Mouse (Mus musculus): Measurements from ENCODE around the gene Nrcam.
A peak's percentile ranks its signal among the peaks of the same experiment; 100 is the strongest.

The Nrcam gene

DNA sequence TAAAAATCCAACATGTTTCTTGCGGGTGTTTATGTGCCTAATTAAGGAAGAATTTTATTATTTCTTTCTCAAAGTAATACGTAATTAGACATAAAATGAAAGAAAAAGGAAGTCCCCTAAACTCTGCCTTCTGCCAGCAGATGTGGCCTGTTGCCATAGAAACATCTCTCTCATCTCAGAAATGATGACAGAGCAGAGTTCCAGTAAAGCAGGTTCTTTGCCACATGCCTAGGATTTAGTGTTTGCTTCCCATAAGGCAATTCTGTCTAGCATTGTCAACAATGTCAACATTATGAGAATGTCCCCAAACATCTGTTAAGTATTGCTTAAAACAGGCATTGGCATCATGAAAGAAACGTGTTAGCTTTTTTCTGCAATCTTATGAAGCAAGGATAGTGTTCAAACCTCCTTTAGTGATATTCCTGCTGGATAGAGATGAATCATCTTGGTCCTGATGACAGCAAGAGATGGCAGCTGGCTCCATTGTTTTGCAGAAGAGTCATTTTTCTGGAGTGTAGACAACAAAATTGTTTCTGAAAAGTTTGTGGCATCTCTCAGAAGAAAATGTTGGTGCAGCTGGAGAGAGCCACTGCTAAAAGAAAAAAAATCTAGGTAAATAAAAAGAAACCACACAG lies 42.5 kb downstream of the Nrcam start:
- DNase-seq: no peak

DNA sequence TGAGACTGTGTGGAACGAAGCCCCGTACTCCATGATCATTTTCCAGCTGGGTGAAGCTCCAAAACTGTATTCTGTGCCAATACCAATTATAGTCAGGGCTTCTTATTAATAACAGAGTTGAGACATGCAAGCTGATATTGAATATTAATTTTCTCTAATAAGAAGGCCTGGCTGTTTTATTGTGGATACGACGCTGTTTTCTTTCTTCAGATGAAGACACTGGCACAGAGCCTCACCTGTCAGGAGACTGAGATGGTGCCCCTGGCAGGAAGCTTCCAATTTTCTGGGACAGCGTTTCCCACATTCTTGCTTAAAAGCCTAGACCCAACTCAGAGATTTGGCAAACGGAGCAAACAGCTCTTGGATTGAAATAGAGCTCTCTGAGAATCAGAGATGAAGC lies 47.3 kb downstream of the Nrcam start:
- no peak for DNase-seq

DNA sequence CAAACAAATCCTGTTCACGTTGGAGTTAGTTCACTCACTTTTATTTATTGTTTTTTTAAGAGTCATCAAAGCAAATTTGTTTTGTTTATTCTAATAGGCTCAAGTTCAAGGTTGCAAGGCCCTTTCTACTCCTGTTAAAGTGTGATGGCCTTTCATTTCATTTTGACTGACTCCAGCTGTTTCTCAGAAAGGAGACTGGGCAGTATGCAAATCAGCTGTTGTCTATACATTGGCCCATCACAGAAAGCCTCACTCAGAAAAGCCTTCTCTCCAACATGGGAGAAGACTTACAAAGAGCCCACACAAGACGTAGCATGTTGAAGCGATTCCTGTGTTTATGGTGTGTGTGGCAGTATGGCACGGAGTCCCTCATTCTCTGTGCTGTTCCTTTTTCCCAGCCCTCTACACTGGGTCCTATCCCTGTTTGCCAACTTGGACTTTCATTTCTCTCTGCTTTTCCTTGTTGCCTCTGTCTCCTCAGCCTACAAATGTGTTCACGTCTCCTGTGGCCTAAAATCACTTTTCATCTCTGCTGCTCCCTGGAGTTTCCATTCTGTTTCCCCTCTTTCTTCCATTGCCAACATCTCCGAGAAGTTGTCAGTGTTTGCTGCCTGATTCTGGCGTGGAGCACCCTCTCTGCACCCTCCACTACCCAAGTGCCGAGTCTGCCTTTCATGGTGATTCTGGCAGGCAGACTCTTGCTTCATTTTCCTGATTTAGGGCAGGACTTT lies 49.9 kb downstream of the Nrcam start:
- DNase-seq: no peak

DNA sequence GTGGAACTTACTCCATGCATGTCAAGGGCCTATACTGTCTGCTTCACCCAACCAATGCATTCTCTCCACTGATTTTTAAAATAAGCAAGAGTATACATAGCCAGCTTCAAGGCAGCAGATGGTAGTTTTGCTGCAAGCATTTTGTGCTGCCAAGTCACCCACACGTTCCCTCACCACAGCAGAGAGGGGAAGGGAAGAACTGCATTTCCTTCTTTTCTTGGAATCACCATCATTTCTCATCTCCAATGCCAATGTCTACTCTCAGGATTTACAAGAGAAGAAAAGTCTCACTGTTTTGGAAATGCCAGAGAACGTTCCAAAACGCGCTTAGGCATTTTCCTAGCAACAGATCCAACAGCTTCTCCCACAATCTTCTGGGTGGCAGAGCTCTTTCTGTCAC lies 52.1 kb downstream of the Nrcam start:
- no peak for DNase-seq

DNA sequence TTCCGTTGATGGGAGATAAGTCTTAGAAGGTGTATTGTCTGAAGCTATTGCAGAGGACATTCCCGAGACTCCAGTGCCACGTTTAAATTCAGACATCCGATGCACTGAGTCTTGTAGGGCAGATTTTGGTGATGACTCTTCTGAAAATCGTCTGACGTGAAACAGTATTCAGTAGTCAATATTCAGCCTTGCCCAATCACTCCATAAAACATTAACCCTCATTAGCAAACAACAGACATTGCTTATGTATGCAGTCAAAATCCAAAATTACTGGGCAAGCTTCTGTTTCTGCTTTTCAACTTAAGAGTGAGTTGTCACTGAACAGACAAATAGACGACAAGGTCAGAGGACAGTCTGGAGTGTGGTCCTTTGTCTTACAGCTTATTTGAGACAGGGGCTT lies 57.7 kb downstream of the Nrcam start:
- DNase-seq: no peak

DNA sequence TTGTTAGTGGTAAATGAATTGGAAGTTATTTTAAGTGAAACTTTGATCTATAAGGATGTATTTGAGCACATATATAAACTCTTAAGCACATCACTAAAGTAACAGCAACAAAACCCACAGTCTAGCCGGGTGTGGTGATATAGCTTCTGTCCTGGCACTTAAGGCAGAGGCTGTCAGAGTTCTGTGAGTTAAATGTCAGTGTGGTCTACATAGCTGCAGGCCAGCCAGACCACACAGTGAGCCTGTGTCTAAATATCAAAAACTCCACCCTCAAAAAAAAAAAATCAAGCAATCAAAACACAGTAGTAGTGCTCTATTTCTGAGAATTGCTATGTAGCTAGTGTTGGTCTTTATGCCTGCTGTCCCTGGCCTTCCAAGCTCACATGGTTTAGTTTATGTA lies 59.5 kb downstream of the Nrcam start:
- DNase-seq: no peak

DNA sequence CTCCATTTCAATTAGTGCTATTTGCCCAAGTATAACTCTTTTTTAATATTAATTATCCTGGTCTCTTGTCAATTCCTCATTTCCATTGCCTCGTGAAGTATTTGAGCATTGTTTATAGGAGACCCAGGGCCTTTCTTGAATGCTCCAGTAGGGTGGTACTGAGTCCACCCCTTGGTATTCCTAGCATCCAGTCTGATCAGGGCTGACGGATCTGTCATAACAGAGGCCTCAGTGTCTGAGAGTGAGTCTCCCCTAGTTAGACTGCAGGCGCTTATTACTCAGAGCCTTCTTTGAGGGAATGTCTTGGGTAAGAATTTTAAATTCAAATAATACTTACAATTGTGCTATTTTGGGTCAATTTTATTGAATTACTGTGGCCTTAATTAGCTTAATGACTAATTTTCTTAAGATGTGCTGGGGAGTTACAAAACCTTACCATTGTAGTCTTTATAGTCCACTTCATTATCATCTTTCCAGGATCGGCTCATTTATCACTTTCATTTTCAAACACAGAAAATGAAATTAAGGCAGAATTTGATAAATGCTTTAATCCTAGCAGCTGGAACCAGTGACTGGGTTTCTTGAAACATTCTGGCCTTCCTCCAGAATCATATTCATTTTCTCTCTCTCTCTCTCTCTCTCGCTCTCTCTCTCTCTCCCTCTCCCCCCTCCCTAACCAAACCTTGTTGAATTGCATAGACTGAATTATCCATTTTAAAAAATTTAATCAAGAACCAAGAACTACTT lies 61.9 kb downstream of the Nrcam start:
- no peak for DNase-seq

DNA sequence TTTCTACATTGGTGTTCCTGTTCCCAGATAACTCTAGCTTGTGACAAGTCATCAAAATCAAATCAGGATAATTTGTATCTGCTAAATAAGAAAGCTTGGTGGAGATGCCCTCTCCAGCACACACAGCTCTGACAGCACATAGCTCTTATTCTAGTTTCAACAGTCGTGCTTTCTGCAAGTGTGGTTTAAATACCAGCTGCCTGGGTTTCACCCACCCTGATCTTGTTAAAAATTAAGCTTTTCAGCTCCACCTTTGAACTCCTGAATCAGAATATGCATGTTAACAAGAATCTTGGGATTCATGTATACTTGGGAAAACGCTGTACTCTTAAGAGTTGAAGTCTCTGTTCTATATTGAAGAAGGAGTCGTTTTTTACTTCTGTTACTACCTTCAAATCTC lies 66.2 kb downstream of the Nrcam start:
- peak; percentile 19 to 63 for DNase-seq

DNA sequence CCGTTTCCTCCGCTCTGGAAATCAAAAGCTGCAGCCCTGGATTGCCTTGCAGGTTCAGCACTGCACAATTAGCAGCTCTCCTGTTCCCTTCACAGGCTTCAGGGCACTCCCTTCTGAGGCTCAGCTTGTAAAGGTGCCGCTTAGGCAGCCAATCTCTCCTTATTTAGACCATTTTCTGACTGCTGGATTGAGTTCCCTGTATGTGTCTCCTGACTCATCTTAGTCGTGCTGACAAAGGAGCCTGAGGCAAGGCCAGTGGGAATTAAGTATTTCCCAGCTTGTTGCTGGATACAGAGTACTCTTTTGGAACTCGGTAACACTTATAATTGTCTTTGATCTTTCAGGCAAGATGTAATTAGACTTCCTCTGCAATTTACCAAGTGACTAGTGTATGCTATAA lies 69.1 kb downstream of the Nrcam start:
- DNase-seq: no peak

DNA sequence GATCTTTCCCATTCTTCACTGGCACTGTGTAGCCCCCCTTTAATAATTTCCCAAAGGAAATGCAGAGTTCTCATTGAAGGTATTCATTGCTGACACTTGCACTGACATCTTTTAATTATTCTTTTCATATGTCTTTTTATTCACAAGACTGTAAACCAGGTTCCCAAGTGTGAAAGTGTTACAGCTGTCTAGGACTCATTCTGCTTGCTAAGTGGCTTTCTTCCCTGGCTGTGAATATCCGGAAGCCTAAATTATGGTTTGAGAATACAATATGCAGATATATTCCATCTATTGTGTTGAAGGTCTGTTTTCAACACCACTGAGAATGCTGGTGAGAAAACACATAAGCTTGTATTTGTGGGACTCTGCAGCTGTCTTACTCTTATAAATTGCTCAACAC lies 73.4 kb downstream of the Nrcam start:
- DNase-seq: no peak

DNA sequence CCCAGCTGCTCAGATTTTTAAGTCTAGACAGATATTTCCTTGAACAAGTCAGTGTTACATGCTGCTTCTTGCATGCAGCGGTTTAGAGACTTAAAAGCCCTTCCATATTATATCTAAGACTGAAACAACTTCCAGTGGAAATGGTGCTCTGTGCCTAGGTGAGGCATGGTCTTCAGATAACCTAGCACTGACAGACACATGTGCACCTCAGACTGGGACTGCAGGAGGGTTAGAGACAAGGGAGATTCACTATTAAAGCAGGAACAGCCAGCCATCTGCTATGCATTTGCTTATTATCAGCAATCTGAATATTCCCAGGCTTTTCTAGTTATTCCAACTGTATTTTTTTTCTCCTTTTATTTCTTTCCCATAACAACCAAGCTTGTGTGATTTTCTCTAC lies 74.6 kb downstream of the Nrcam start:
- DNase-seq: no peak

DNA sequence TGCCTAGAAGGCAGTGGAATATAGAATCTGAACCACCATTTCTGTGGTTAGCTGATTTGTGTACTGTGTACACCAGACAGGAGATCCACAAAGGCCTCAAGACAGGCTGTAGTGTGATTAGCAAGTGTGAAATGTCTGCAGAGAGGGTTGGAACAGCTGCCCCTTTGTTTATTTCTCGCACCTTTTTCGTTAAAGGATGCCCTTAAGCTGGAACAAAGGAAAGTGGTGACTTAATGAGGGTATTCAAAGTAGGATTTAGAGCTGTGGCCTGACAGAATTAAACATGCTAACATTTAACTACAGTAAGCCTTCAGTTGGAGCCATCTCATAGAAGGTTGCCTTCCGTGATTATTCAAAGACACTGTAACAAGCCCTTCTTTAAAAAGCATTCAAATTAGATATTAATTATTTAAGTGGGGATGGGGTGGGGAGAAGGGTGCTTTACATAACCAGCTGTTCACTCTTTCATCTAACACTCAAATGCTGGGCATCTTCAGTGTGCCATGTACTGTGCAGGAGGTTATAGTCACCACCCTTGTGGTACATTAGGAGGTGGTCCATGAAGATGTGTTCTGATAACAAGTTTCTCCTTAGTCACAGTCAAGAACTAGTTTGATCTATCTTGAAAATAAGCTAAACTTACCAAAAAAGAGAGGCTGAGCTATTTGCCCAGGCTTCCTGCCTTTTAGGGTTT lies 75.2 kb downstream of the Nrcam start:
- no peak for DNase-seq

DNA sequence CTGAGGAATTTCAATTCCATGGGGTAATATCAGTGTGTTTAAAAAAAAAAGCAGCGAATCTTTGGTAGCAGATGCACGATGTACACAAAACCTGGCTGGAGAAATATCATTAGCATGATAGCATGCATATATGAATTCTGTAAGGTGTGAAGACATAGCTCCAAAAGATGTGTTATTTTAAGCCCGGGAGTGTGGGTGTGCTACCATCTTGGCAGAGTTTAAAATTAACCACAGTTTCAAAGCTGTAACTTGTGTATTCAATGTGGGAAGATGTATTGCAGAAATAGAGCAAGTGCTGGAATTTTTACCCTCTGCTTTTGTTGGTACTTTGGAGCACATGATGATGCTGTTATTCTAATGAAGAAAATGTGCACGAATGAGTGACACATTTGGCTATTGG lies 81.1 kb downstream of the Nrcam start:
- no peak for DNase-seq

DNA sequence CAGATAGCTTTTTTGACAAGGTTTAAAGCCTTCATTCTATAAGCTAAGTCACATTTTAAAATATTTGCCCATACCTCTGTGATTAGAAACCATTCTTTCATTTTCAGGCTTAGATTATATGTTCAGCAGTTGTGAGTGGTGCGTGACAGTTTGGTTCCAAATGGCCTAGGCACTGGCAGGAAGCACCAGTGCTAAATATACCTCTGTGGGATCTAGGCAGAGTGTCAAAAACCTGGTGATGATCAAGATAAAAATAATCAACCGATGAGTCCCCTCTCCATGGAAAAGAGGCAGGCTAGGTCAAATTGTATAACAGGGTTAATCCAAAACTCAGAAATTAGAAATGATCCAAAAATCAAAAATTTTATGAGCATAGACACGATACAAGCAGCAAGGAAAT lies 82.3 kb downstream of the Nrcam start:
- no peak for DNase-seq

DNA sequence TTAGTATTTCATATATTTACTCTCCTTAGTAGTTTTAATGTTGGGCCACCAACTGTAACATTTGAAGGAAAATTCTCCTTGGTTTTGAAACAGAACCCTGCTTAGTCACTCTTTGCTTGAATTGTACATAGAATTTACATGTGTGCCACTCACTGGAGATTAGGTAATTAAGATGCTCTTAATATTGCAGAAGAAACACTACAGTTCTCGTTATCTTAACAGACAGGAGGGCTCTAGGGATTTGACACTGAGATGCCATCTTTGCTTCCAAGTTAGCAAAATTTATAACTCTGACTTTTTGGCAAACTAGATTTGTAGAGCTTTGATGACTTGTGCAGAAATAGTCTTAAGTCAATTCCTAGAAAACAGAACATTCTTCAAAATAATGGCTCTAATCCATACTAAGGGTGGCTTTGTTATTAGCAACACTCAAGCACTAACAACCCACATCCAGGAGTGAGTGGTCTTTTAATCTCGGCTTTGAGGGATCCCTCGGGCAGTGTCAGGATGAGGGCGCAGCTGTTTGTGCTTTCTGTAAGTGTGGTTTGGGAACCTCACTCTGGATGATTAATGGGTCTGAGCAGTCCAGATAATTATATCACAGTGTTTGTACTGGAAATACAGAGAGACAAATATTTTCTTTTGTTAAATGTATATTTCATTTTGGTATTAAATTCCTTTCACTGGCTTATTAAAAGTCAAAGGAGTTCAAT lies 93.6 kb downstream of the Nrcam start:
- DNase-seq: no peak

DNA sequence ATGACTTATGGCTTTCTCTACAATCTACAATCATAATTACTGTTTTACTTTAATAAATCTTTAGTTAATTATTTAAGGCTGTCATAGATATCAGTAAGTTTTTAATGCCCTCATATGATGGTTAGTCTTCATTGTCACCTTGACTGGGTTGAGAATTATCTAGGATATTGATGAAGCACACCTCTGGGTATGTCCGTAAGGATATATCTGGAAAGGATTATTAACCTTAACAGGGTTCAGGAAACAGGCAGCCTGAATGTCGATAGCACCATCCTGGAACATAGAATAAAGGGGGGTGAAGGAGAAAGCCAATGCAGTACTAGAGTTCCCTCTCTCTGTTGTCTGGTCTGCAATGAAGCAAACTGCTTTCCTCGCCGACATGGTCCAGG lies 94.2 kb downstream of the Nrcam start:
- DNase-seq: no peak

DNA sequence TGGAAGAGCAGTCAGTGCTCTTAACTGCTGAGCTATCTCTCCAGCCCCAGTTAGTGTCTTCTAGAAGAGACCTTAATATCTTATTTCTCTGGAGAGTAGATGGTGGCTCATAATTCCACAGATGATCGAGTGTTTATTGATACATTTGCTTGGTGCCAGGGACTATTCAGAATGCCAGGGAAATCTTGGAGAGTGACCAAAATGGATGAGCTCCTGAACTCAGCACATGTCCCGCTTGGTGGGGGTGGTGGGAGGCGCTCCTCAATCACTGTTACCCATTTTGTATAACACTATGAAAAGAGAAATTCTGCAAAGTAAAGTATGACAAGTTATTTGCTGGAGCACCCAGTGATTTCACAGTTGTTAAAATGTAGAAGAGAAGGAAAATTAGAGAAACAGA lies 95.3 kb downstream of the Nrcam start:
- DNase-seq: no peak

DNA sequence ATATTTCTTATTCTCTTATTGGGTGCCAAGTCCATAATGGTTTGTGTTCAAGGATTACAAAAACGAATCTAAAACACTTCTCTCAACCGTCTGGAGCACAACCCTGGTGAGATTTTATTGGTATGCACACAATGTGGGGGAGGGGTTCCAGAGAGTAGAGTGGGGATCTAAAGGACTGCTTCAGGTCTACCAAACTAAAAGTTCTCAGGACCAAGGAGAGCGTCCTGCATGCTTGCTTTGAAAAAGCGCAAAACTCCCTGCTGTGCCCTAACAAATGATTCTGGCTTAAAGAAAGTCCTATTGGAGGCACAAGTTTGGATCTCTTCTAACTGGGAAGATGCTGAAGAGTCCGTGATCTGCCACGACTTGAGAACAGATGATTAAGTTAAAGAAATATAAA lies 96.4 kb downstream of the Nrcam start:
- DNase-seq: peak in 1 of 2 experiments; percentile 14

DNA sequence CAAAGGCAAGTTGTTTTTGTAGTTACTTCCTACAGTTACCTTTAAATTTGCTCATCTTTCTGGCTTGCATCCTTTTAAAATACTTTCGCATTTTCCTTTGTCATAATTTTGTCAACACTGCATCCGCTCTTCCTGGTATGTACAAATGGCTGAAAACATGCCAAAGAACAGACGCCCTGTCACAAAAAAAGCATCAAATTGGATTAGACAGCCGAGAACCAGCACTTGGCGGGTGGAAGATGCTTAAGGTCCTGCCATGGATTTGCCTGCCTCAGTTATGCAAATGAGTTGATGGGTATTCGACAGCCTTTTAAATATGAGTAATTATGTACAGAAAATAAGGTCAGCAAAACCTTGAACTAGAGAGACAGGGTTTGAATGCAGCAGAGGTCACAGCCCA lies 101.7 kb downstream of the Nrcam start:
- DNase-seq: no peak

DNA sequence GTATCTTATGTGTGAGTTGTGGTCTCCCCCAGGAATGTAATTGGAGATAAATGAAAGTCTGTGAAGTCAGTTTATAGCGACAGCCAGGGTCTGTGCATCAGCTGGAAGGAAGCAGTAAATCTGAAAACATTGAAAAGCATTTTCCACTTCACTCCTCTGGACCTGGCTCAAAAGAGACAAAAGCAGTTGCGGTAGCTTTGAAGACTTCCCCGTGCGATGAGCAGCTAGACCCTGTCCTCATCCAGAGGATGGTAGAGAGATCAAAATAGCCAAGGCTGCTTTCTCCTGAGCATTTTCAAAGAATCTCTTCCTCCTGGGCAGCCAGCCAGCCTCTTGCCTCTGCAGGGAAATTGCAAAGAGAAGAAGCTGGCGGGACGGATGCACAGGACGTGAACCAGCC lies 102.3 kb downstream of the Nrcam start:
- DNase-seq: peak; percentile 20 to 66

DNA sequence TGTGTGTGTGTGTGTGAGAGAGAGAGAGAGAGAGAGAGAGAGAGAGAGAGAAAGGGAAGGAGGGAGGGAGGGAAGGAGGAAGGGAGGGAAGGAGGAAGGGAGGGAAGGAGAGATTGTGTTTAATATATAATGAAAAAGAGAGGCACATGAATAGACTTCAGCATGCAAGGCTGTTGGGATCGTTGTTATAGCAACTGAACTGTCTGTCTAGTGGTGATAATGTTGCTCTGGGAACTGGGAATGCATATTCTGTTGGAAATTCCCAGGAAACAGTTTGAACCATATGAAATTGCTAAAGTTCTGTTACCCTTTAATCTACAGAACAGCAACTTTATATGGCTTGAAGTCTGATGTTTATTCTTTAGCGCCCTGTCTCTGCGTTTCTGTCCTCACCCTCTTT lies 104.0 kb downstream of the Nrcam start:
- no peak for DNase-seq

DNA sequence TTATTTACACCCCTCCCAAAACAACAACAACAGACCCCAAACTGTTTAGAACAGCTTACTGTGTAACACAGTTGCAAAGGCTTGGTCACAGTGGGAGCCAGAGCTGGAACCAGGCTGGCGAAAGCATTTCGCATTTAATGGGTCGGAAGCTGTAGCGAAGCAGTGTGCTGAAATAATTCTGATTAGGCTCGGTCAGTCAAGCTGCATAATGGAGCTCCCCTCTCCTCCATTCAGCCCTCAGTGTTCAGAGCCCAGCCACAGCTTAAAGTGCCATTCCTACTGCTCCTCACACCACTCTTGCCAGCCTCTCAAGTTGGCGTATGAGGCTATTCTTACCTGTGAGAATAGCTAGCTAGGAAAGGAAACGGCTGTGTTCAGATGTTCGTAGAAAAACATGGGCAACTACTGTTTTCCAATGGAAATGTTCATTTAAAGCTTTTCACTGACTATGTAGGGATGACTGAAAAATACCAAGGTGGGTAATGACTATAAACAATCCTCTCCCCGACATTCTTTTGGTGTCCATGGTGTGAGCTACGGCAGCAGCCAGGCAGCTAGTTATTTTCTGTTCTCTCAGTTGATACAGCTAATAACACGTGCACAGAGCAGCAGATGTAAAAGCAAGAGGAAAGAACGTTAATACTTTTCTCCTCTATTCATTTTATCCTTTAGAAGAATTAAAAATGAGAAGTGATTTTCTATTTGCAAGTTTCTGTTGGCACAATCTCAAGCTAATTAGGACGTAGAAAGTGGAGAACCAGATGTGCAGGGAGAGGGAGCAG lies 108.6 kb downstream of the Nrcam start:
- no peak for DNase-seq

Measured in kidney, postnatal 36 days (tissue).